Mouse (Mus musculus): ENCODE results near the gene Dguok.

DNA sequence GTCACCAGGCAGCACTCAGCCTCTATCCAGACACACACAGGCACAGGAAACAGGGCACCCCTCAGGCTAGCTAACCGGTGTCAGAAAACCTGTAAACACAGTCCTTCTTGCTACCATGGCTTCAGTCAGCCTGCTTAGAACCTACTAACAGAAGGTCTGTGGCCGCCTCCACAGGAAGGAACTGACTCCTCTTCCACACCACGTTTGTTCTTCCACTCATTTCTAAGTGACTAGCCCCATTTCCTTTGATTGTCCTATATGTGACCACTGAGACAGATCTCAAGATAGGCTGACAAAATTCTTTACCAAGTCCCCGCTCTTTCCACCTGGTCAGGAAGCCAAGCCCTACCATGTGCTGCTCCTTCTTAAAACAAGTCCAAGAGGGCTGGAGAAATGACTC is 57.9 kb downstream of the Dguok start:
- TF ChIP-seq POLR2A (IDR thresholded peaks at IDR 0.05; ENCODE audit: borderline replicate concordance, insufficient read depth, low read length) (no peak), CTCF (IDR thresholded peaks at IDR 0.05; ENCODE audit: borderline replicate concordance, insufficient read depth, low read depth, low read length) (no peak)
